8 mouse cellular contexts compared by ENCODE assay signal in genomic region chr4:59549977-59550560, GRCm38 (mm10). TPM values are rescaled to one million over a fixed set of nuclear protein-coding genes. Genes with fewer than 3 reads are reported as not detected.
DNase-seq lines count a peak whose midpoint lies in the region; ATAC-seq and TF ChIP-seq lines count a peak whose summit lies in the region.

No protein-coding gene starts in this region.

- no peak for ATAC-seq in heart, postnatal 0 days (ENCODE audit: insufficient read depth, low read depth)
- no peak for ATAC-seq in hindbrain, embryonic 16.5 days

- peak overlapping the region; percentile 90 for H3K9ac ChIP-seq in heart, postnatal 0 days (replicated peaks; ENCODE audit: low read depth, low read length)
- peak overlapping the region; percentile 92 for H3K9ac ChIP-seq in hindbrain, embryonic 16.5 days (ENCODE audit: low read depth, low read length)

- H3K36me3 ChIP-seq in heart, postnatal 0 days (replicated peaks; ENCODE audit: control insufficient read depth, insufficient read depth, low read length) = no peaks in the 10 kb centered on the region
- no peaks in the 10 kb centered on the region for H3K36me3 ChIP-seq in hindbrain, embryonic 16.5 days (ENCODE audit: control insufficient read depth, insufficient read depth, low read length)
- H3K36me3 ChIP-seq in myocyte (ENCODE audit: control insufficient read depth, insufficient read depth) = no peaks in the 10 kb centered on the region

- peak overlapping the region; percentile 94 for H3K4me2 ChIP-seq in heart, postnatal 0 days (ENCODE audit: low read depth, low read length)
- peak overlapping the region; percentile 71 for H3K4me2 ChIP-seq in hindbrain, embryonic 16.5 days (ENCODE audit: low read length)
- H3K4me2 ChIP-seq in myocyte (ENCODE audit: low read depth) = peak overlapping the region; percentile 69

- peak overlapping the region; percentile 91 for H3K27ac ChIP-seq in heart, postnatal 0 days (ENCODE audit: low read depth)
- H3K27ac ChIP-seq in bone marrow macrophage, adult 2 months (ENCODE audit: insufficient read depth, low read depth, low read length) = peak overlapping the region; percentile 97
- H3K27ac ChIP-seq in hindbrain, embryonic 16.5 days (ENCODE audit: low read depth, low read length) = no peak overlapping the region

- peak overlapping the region; percentile 87 for H3K4me3 ChIP-seq in heart, postnatal 0 days (ENCODE audit: low read depth, low read length)
- peak overlapping the region; percentile 84 for H3K4me3 ChIP-seq in bone marrow macrophage, adult 2 months (ENCODE audit: insufficient read depth, low read length)
- peak overlapping the region; percentile 99 for H3K4me3 ChIP-seq in hindbrain, embryonic 16.5 days (ENCODE audit: low read length)
- H3K4me3 ChIP-seq in myocyte = peak overlapping the region; percentile 64

- TF ChIP-seq EP300 in heart, postnatal 0 days (IDR thresholded peaks at IDR 0.05; ENCODE audit: low read depth) = no peak

- H3K79me2 ChIP-seq in myocyte (ENCODE audit: control insufficient read depth, insufficient read depth) = peaks cover 35% of the 10 kb centered on the region

- TF ChIP-seq CTCF in heart, postnatal 0 days (IDR thresholded peaks at IDR 0.05; ENCODE audit: low read depth) = no peak
- TF ChIP-seq CTCF in bone marrow macrophage, adult 2 months (IDR thresholded peaks at IDR 0.05; ENCODE audit: low read depth, low read length) = no peak

- TF ChIP-seq POLR2A in bone marrow macrophage, adult 2 months (IDR thresholded peaks at IDR 0.05; ENCODE audit: borderline replicate concordance, low read depth, low read length) = no peak
- TF ChIP-seq POLR2A in myocyte (IDR thresholded peaks at IDR 0.05; ENCODE audit: insufficient read length, low read depth) = no peak

- no peaks in the 10 kb centered on the region for H3K27me3 ChIP-seq in heart, postnatal 0 days (ENCODE audit: control insufficient read depth, insufficient read depth, low read length)
- no peaks in the 10 kb centered on the region for H3K27me3 ChIP-seq in hindbrain, embryonic 16.5 days (replicated peaks; ENCODE audit: control insufficient read depth, insufficient read depth, low read length)
- no peaks in the 10 kb centered on the region for H3K27me3 ChIP-seq in myocyte (ENCODE audit: control insufficient read depth, insufficient read depth, insufficient read length)

- H3ac ChIP-seq in myocyte (ENCODE audit: control insufficient read depth, insufficient read length) = peak overlapping the region; percentile 88

- no peaks in the 10 kb centered on the region for H3K9me3 ChIP-seq in heart, postnatal 0 days (replicated peaks; ENCODE audit: control insufficient read depth, low read length)
- H3K9me3 ChIP-seq in hindbrain, embryonic 16.5 days (ENCODE audit: control insufficient read depth, low read length) = no peaks in the 10 kb centered on the region

- 0 out of 2 replicates have a peak, but pooled peaks cover 5% of the 10 kb centered on the region for H3K4me1 ChIP-seq in heart, postnatal 0 days (ENCODE audit: control insufficient read depth, insufficient read depth)
- peaks cover 15% of the 10 kb centered on the region for H3K4me1 ChIP-seq in bone marrow macrophage, adult 2 months (ENCODE audit: control insufficient read depth, insufficient read depth, low read length)
- peaks cover 12% of the 10 kb centered on the region for H3K4me1 ChIP-seq in hindbrain, embryonic 16.5 days (ENCODE audit: control insufficient read depth, insufficient read depth, low read depth, low read length)

- no peak for DNase-seq in heart, postnatal 0 days (ENCODE audit: low spot score)
- no peak for DNase-seq in heart, adult 18-20 months
- no peak for DNase-seq in adrenal gland, postnatal 36 days
- DNase-seq in right cerebral cortex, adult 2 months (ENCODE audit: low spot score in 2 of 2) = no peak
- no peak for DNase-seq in cerebellum, postnatal 25 days

- WGBS in heart, postnatal 0 days = 39% methylated on average over 11 of the region's 11 CpGs
- WGBS in hindbrain, embryonic 16.5 days = 19% methylated on average over 11 of the region's 11 CpGs

TF ChIP-seq in myocyte, 11 proteins besides CTCF, POLR2A, EP300 and RAD21:
- TF ChIP-seq REST (IDR thresholded peaks at IDR 0.05; ENCODE audit: insufficient read depth, insufficient read length) = no peak
- no peak for TF ChIP-seq TCF12 (IDR thresholded peaks at IDR 0.05; ENCODE audit: insufficient read depth, poor library complexity, severe bottlenecking)
- TF ChIP-seq CEBPB (IDR thresholded peaks at IDR 0.05; ENCODE audit: insufficient read depth, poor library complexity, severe bottlenecking) = no peak
- TF ChIP-seq MYOD1 (IDR thresholded peaks at IDR 0.05; ENCODE audit: control insufficient read depth in 1 of 3, insufficient read length in 2 of 3, low read depth in 2 of 3) = no peak
- TF ChIP-seq MYOG (IDR thresholded peaks at IDR 0.05; ENCODE audit: control insufficient read depth in 1 of 3, insufficient read depth in 1 of 3, insufficient read length in 2 of 3, low read depth in 2 of 3) = no peak
- TF ChIP-seq POLR2AphosphoS2 (IDR thresholded peaks at IDR 0.05; ENCODE audit: insufficient read length, low read depth) = no peak
- TF ChIP-seq E2F4 (IDR thresholded peaks at IDR 0.05; ENCODE audit: insufficient read depth) = no peak
- TF ChIP-seq MAX (IDR thresholded peaks at IDR 0.05; ENCODE audit: low read depth) = no peak
- no peak for TF ChIP-seq SRF (IDR thresholded peaks at IDR 0.05; ENCODE audit: control insufficient read depth, insufficient read length, low read depth)

RNA-seq across cellular contexts. Expression of gene Ptbp3, which starts 0.9 kb away (rescaled TPM):
- 61.4 and 69.2 TPM in 2 replicates for total RNA-seq in heart, postnatal 0 days (2014; rRNA removed; ENCODE audit: low replicate concordance)
- 14.9 and 15.3 TPM in 2 replicates for polyA plus RNA-seq in heart, postnatal 0 days (2015; fragmentation: Nextera tagmentation; extraction: Ambion mirVana)
- total RNA-seq in heart, adult 18-20 months (2021) = 10 to 100 TPM; 23.5 to 26.8 TPM
- 139 and 159 TPM in 2 replicates for polyA plus RNA-seq in bone marrow macrophage, adult 2 months (2012; ENCODE audit: insufficient read depth, insufficient read length, missing spikeins)
- 14.5 and 19.7 TPM in 2 replicates for polyA plus RNA-seq in hindbrain, embryonic 16.5 days (2015; fragmentation: Nextera tagmentation; extraction: Ambion mirVana)
- polyA plus RNA-seq in myocyte (2012; fragmentation: generic; extraction: Trizol) = 7.8 TPM
- 100 to 1,000 TPM; 104 to 123 TPM for total RNA-seq in adrenal gland, postnatal 36 days (2021)

RNA-seq across cellular contexts. Expression of gene Hsdl2, which starts 31.3 kb away (rescaled TPM):
- 68.4 and 117 TPM in 2 replicates for total RNA-seq in heart, postnatal 0 days (2014; rRNA removed; ENCODE audit: low replicate concordance)
- 262 and 267 TPM in 2 replicates for polyA plus RNA-seq in heart, postnatal 0 days (2015; fragmentation: Nextera tagmentation; extraction: Ambion mirVana)
- total RNA-seq in heart, adult 18-20 months (2021) = 100 to 1,000 TPM; 229 to 248 TPM
- polyA plus RNA-seq in bone marrow macrophage, adult 2 months (2012; ENCODE audit: insufficient read depth, insufficient read length, missing spikeins) = 17.1 and 24.6 TPM in 2 replicates
- 45.6 and 50.5 TPM in 2 replicates for polyA plus RNA-seq in hindbrain, embryonic 16.5 days (2015; fragmentation: Nextera tagmentation; extraction: Ambion mirVana)
- polyA plus RNA-seq in myocyte (2012; fragmentation: generic; extraction: Trizol) = 9.5 TPM
- total RNA-seq in adrenal gland, postnatal 36 days (2021) = 10 to 100 TPM; 79.9 to 82.5 TPM
